Mouse (Mus musculus): ENCODE results near the gene Rhob.
"Not testable (repeated sequence)": the region's sequence is repeated elsewhere in the genome, so short reads cannot be mapped to it uniquely, and the experiment has no call there.

Gene Rhob

DNA sequence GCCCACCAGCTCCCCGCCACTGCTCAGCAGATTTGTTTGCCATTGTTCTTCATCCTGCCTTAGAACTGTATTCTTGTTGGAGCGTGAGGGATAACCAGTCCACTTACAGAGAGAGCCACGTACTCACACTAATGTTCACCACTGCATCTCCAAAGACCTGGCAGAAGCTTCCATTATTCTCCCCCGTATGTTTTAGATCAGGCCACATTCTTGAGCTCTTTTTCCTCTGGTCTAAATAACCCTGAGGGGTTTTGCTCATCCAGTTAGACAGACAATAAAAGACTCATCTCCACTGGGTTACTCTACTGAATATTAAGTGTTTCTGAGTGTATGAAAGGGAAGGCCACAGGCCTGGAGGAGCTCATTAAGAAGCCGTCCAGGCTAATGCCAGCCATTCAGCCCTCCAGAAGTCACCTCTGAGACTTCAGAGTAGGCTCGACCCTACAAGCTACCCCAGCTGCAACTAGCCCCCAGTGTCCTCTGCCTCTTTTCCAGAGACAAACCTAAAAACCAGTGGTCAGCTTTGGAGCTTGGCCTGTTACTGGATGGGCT lies 24.9 kb downstream of the Rhob start:
- DNase-seq (ENCODE audit: low read depth, low spot score) = no peak

DNA sequence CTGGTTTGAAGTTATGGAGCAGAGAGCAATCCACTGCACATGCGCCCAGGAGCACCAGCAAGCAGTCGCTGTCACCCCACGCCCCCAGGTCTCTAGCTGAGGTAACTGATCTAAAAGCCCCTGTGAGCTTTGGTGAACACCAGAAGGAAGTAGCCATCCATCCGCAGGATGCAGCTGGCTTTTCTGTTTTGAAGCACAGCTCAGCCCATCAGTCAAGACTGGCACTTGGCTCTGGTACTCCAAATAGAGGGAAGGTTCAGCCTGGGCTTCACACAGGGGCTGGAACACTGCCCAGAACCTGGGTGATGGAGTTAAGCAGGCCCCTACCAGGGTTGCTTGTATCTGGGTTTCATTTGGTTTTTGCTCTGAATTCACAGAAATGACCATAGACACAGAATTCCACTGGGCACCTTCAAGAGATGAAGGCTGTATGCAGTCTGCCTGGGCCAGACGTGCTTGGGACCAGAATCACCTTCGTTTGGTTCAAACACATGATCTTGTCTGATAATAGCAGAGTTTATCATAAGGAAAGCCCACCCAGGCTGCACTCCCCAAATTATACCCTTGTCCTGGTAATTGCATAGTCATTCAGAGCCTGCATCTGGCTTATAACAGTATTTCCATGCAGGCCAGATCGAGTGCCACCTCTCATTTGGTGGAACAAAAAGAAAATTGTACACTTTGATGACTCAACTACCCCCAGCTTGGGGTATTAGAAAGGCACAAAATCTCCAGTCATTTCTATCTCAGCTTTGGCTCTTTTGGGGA lies 27.0 kb downstream of the Rhob start:
- DNase-seq (ENCODE audit: low read depth, low spot score) = no peak

DNA sequence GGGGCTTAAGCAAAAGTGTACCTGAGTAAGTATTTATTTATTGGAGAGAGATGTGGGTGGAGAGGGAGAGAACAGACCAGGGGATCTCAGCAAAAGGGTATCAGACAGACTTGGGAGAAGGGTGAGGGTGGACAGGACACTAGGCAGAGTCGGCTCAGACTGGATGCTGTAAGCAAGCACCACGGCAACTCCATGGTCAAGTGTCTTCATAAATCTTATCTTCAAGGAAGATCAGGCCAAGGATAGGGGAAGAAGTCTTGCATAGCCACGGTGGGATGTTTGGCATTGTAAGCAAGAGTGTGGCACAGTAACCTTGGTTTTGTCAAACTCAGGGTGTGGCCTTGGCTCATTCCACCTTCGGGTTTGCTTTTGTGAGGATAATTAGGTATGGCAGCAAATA lies 27.8 kb downstream of the Rhob start:
- DNase-seq (ENCODE audit: low read depth, low spot score) = no peak

DNA sequence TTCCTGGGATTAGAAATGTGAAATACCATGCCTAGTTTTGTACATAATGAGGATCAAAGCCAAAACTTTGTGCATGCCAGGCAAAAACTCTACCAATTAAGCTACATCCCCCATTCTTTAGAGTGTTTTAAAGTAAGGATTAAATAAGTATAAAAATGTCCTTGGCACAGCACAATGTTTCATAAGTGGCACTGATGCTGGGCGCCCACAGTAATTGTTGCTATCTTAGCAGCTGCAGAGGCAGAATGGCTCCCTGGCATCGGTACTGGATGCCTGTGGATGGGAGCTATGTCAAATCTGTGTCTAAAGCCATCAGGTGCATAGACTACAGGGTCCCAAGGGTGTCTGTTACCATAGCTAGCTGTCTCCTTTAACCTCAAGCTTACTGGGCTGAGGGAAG lies 28.8 kb downstream of the Rhob start:
- DNase-seq (ENCODE audit: low read depth, low spot score) = no peak

DNA sequence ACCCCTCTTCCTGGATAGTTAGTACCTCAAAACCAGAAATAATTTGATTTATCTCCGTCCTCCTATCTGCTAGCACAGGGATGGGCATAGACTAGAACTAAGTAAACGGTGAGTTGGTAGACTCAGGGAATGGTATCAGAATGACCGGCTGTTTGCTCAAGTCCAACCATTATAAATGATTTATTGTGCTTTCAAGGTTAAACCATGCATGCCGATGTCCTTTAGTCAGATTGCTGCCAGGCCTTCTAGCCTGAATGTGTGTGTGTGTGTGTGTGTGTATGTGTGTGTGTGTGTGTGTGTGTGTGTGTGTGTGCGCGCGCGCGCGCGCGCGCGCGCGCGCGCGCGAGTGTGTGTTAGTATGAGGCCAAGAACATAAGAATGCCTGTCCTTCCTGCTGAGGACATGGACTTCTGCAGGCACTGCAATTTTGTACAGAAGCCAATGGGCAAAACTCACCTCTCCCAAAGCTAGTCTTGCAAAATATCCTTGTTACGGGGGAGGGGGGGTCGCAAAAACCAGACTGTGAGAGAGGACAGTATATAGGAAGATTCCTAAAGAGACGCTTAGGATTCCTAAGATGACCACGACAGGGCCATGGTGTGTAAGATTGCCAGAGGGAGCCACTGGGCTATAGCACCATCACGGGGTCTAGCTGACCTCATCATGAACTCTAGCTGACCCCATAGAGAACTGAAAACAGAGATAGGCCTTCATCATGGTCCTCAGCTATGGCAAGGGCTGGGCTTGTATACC lies 29.9 kb downstream of the Rhob start:
- no peak for DNase-seq (ENCODE audit: low read depth, low spot score)

DNA sequence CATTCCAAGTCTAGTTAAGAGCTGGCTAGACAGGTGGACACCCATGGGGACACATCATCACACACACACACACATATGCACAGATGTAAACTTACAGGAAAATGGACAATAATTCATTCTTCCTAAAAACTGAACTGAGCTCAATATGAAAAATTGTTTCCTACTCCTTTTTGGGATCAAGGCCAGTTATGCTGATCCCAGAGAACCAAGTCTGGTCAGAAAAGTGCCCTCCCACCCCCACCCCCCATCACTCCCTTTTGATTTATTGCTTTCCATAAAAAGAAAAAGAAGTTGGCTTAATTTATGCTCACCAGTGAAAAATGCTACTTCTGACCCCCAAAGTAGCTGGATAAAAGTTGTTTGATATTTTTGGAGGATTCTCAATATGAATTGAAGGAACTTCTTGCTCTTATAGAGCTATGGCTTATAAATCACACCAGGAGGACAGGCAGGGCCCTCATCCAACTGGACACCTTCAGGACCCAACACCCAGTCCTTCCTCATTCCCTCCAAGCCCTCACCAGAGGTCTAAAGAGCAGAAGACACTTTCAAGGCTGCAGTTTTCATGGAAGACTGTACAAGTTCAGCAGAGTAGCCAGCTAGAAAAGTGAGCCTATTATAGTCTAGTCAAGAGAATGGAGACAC lies 31.5 kb downstream of the Rhob start:
- DNase-seq (ENCODE audit: low read depth, low spot score) = no peak

DNA sequence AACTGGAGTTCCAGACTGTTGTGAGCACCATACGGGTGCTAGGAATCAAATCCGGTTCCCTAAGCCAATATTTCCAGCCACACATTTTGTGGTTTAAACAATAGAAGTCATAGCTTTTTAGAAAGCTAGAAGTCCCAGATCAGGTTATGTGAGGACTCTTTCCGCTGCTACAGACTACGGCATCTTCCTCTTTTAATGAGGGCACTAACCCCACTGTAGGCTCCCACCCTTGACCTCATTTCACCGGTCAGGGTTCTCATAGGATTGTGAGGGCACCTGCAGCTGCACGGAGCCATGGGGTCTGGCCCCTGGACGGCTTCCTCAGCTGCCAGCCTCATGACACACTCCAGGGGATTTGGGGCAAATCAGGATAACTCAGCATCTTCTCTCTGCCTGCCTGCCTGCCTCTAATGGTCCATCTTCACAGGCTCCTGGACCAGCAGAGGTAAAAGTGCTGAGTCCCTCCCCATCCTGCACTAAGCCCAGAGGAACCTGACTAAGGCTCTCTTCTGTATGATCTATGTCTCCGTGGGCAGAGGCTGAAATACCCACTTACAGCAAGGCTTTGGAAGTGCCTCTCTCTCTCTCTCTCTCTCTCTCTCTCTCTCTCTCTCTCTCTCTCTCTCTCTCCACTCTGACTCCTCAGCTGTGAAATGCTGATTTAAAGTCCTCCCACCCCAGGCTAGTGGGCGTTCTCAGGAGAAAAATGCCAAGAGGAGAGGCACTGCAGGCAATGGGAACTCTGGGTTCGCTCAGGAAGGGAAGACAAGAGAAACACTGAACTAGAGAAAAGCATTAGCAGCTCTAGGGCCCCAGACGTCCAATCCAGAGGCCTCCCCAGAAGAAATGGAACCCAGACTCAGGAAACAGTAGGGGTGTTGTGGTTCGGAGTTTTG lies 32.5 kb downstream of the Rhob start:
- no peak for DNase-seq (ENCODE audit: low read depth, low spot score)

DNA sequence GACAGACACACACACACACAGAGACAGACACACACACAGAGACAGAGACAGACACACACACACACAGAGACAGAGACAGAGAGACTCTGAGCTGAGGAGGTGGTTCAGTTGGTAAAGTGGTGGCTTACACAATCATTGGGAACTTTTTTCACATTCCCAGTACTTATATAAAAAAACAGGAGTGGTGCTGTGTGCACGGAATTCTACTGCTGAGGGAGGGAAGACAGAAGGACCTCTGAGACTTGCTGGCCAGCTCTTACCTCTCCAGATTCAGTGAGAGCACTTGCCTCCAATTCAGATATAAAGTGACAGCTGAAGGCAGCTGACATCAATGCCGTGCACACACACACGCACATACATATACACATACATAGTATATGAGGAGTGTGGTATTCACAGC lies 34.1 kb downstream of the Rhob start:
- no peak for DNase-seq (ENCODE audit: low read depth, low spot score)

DNA sequence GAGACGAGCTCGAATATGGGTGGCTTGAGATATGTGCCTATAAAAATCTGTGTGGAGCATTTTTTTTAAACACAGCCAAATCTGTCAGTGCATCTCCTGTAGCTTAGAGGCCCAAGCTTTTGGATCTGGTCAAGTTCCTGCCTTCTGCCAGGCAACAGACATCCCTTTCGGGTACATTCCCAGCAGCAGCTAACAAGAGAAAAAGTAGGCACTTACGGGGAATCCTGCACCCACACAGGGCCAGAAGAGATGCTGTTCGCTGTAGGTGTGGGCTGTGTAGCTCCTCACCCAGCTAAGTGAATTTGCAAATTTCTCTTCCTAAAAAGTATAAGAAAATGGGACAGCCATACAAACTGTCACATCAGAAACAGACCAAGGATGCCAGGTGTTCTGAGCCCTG lies 34.8 kb downstream of the Rhob start:
- DNase-seq (ENCODE audit: low read depth, low spot score) = no peak

DNA sequence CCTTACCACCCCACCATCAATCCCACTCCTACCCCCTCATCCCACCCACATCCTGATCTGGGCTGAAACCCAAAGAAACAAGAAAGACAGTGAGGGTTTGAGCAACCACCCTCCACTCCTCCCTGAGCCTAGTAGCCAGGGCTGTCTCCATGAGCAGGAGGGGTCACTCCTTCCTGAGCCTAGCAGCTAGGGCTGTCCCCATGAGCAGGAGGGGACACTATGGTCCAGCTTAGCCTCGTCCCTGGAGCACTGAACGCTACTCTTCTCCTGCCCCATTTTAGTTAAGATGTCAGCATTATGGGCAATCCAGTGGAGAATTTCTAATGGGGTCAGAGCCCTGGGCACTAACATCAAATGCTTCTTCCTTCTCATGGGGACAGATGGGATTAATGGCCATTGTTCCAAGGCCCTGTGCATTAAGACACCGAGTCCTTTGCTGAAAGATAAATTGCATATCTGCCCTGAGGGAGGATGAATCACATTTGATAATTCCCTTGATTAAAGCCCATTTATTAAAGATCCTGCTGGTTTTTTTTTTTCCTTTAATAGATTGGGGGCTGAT lies 36.1 kb downstream of the Rhob start:
- no peak for DNase-seq (ENCODE audit: low read depth, low spot score)

DNA sequence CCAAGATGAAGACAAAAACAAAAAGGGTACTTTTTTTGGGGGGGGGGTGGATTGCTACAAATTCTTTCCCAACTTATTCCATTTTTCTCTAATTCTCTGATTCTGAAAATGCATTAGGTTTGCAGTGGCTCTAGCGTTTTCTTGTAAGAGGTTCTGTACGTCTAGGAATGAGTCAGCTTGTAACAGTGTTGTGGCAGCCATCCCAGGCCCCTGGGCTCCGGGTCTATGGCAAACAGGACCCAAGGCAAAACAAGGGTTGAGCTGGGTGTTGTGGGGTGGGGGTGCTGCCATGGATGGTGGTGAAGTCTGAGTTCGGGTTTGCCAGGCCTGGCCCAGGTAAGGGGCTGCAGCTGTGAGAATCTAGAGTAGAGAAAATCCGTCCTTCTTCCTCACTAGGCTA lies 37.3 kb downstream of the Rhob start:
- no peak for DNase-seq (ENCODE audit: low read depth, low spot score)

DNA sequence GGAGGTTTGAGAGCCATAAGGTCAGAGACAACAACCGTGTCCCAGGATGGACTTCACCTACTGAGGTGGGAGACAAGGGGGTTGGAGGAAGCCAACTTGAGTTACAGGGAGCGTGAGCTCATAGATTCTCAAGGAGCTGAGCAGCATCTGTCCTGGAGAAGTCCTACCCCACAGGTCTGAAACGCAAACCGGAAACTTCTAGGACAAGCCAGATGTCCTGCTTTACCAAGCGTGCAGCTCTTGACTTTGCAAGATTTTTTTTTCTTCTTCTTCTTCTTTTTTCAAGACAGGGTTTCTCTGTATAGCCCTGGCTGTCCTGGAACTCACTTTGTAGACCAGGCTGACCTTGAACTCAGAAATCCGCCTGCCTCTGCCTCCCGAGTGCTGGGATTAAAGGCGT lies 38.2 kb downstream of the Rhob start:
- DNase-seq (ENCODE audit: low read depth, low spot score) = not testable (repeated sequence)

DNA sequence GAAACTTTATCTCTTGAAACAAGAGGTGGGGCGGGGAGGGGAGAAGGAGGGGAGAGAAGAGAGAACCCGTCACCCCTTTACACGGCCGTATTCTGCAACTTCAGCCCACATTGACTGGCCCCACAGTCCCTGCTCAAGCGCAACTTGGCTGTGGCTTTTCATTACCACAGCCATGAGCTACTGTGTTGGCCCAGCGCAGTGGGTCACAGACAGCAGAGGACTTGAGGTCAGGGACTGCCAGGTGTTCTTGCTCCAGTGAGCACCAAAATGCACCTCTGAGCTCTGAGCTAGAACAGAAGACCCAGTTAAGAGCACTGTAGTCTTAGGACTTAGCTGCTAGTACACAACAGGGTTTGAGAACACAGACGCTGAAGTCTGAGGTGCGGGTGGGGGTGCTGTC lies 41.4 kb downstream of the Rhob start:
- DNase-seq (ENCODE audit: low read depth, low spot score) = no peak

DNA sequence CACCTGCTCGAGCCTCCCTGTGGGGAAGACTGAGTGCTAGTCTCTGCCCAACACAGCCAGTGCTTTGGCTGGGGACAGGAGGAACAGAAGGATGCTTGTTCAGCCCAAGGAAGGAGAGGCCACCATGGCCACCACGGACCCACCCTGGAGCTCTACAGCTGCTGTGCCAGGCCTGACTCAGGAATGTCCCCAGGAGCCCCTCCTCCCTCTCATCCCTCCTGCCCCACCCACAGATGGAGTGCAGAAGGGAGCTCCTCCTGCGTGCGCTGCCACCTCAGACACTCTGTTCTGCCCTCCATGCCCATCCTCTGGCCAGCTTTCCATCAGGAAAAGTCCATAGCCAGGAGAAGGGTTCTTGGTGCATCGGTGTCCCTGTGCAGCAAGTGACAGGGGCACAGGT lies 42.8 kb downstream of the Rhob start:
- no peak for DNase-seq (ENCODE audit: low read depth, low spot score)

DNA sequence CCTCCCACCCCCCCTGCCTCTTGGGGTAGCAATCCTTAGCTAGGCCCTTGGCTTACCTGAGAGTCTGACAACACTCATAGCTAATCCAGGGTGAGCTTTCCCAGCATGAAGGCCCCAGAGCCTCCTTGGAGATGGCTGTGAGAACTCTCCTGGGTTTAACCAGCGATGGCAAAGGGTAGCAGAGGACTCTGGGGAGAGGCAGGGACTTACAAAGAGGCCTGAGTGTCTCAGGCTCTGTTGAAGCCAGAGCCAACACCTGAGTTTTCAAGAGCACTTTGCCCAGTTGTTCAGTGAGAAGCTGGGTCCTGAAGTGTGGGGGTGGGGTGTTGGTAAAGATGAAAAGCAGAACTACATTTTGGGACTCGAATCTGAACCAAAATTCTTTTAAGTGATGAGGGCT lies 44.8 kb downstream of the Rhob start:
- no peak for DNase-seq (ENCODE audit: low read depth, low spot score)

DNA sequence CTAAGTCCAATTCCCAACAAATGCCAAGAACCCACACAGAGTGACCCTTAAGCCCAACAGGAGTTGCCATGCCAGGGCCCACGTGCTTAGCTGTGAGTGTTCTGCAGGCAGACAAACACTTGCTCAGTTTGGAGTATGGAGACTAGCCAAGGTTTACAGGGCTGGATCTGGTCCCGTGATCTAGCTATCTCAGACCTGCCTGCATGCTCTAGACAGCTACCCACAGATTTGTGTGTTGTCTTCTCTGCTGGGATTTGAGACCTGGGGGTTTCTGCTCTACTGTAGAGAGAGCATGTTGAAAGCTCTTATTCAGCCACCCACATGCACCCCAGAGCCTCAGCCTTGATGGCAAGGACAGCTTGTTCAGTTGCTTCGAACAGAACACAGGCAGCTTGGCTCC lies 45.3 kb downstream of the Rhob start:
- no peak for DNase-seq (ENCODE audit: low read depth, low spot score)

DNA sequence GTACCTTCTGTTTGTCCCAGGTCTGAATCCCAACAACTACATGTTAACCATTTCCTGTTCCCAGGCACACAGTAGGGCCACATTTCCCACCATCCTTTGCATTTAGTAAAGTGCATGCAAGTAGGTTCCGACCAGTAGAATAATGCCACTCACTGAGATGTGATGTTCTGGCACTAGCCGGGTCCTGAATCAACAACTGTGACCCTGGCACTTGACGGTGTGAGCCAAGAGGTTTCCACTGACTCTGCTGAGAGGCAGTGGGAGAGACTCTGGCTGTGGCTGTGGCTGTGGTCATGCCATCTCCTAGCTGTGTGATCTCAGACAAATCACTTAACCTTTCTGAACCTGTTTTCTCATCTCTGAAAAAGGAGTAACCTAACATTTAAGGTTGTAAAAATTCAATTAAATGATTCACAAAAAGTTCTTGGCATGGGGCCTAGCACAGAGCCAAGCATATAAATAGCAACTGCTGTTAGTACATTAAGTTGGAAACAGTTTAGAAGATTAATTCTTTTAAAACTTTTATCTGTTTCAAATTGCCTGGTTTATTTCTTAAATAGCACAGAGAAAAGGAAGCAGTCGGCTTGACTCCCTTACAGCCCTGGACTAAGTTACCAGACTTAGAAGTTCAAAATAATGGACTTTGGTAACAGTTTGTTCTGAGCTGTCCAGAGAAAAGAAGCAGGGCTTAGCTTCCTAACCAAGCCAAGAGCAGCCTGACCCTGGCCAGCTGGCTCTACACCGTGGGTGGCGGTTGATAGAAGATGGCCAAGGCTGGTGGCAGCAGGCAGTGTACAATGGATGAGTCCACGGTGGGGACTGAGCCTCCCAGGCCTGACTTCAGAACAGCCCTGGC lies 46.8 kb downstream of the Rhob start:
- DNase-seq (ENCODE audit: low read depth, low spot score) = no peak

DNA sequence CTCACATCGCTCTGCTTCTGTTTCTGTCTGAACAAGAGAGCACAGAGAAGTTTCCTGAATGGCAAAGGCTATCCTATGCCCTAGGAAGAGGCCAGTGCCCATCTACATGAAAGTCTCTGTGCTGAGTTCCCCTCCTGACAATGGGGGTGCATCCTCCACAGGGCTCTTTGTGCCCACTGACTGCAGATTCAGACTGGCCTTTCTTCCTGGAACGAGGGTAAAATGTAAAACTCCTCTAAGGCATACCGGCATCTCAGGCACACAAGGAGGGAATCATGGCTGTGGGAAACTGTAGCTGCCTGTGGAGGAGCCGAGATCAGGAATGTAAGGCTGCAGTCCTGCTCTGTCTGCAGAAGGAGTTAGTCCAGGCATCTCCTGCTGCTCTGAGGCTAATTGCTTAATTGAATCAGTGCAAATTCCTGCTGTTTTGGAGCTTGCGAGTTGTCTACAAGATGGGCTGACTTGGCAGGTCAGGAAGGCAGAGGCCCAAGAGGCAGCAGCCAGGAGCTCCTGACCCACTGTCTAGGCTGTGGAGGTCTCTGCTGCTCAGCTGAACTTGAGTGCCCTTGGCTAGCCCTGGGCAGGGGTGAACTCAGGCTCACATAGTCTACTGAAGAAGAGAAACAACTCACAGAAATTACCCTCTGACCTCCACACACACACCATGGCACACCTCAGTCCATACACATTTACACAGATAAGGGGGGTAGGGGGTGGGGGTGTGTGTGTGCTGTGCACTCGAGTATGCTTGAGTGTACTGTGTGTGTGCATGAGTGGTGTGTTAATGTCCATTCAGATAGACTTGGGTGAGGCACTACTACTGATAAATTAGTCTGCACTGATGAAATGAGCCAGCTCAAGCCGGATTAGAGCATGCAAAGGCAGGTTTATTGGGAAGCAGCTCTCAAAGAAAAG lies 48.0 kb downstream of the Rhob start:
- no peak for DNase-seq (ENCODE audit: low read depth, low spot score)

DNA sequence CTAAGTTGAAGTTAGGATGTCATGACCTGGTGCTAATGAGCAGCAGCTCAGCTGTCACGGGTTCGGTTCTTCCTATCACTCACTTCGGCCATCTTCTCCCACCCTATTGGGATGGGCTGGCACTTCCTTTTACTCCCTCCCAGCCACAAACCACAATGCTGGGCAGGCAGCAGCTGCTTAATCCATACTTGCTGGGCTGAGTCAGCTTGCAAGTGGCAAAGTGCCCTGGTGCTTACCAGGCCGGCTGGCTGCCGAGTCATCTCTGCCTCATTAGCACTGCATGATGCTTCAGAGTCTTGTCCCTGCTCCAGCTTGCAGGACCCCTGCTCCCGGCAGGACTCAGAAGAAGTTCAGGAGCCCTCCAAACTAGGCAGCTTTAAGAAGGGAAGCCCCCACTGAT lies 49.2 kb downstream of the Rhob start:
- no peak for DNase-seq (ENCODE audit: low read depth, low spot score)
